Mouse (Mus musculus): ENCODE data around the gene Gas7. TPM values are rescaled to one million over a fixed set of nuclear protein-coding genes. Genes with fewer than 3 reads are reported as not detected.

Gene Gas7
- polyA plus RNA-seq, 1 experiment from 2014 or later = 13.5 TPM

GRCm38 (mm10) chr11:67510831-67511230 lies 55.6 kb downstream of the Gas7 start:
- Histone ChIP-seq H3K9ac (ENCODE audit: low read length) (no peak overlapping the region), H3K4me3 (ENCODE audit: low read length) (no peak overlapping the region), H3K27me3 (ENCODE audit: control insufficient read depth, insufficient read depth, low read depth, low read length) (no peaks in the 10 kb centered on the region), H3K4me1 (replicated peaks; ENCODE audit: control insufficient read depth, insufficient read depth, low read length) (peaks cover 13% of the 10 kb centered on the region), H3K4me2 (ENCODE audit: low read depth, low read length) (no peak overlapping the region), H3K27ac (ENCODE audit: low read length) (no peak overlapping the region), H3K9me3 (ENCODE audit: control insufficient read depth, low read length) (no peaks in the 10 kb centered on the region; the same call in 1 of the 2 replicates), H3K36me3 (ENCODE audit: control insufficient read depth, insufficient read depth, low read length) (no peaks in the 10 kb centered on the region)
- no peak for ATAC-seq (ENCODE audit: low read depth)
- 83% methylated on average over 4 of the region's 4 CpGs for WGBS

GRCm38 (mm10) chr11:67513001-67513400 lies 57.8 kb downstream of the Gas7 start:
- 83% methylated on average over 4 of the region's 4 CpGs for WGBS

GRCm38 (mm10) chr11:67514401-67514800 lies 59.2 kb downstream of the Gas7 start:
- Histone ChIP-seq H3K4me1 (replicated peaks; ENCODE audit: control insufficient read depth, insufficient read depth, low read length) (peaks cover 19% of the 10 kb centered on the region), H3K36me3 (ENCODE audit: control insufficient read depth, insufficient read depth, low read length) (no peaks in the 10 kb centered on the region), H3K9me3 (ENCODE audit: control insufficient read depth, low read length) (peaks cover 4% of the 10 kb centered on the region; the same call in 1 of the 2 replicates), H3K27ac (ENCODE audit: low read length) (no peak overlapping the region), H3K9ac (ENCODE audit: low read length) (no peak overlapping the region), H3K27me3 (ENCODE audit: control insufficient read depth, insufficient read depth, low read depth, low read length) (no peaks in the 10 kb centered on the region), H3K4me3 (ENCODE audit: low read length) (no peak overlapping the region), H3K4me2 (ENCODE audit: low read depth, low read length) (no peak overlapping the region)
- WGBS = 86% methylated on average over 8 of the region's 8 CpGs
- no peak for ATAC-seq (ENCODE audit: low read depth)

More at GRCm38 (mm10) chr11:67513001-67513400, 57.8 kb downstream of the Gas7 start:
- Histone ChIP-seq H3K9me3 (ENCODE audit: control insufficient read depth, low read length) (peaks cover 4% of the 10 kb centered on the region; the same call in 1 of the 2 replicates), H3K9ac (ENCODE audit: low read length) (no peak overlapping the region), H3K36me3 (ENCODE audit: control insufficient read depth, insufficient read depth, low read length) (no peaks in the 10 kb centered on the region), H3K4me1 (replicated peaks; ENCODE audit: control insufficient read depth, insufficient read depth, low read length) (peaks cover 19% of the 10 kb centered on the region), H3K4me2 (ENCODE audit: low read depth, low read length) (no peak overlapping the region), H3K27me3 (ENCODE audit: control insufficient read depth, insufficient read depth, low read depth, low read length) (no peaks in the 10 kb centered on the region), H3K4me3 (ENCODE audit: low read length) (no peak overlapping the region), H3K27ac (ENCODE audit: low read length) (no peak overlapping the region)
- no peak for ATAC-seq (ENCODE audit: low read depth)

GRCm38 (mm10) chr11:67515020-67515911 lies 60.0 kb downstream of the Gas7 start:
- Histone ChIP-seq H3K9ac (ENCODE audit: low read length) (no peak overlapping the region), H3K27me3 (ENCODE audit: control insufficient read depth, insufficient read depth, low read depth, low read length) (no peaks in the 10 kb centered on the region), H3K9me3 (ENCODE audit: control insufficient read depth, low read length) (peaks cover 4% of the 10 kb centered on the region; the same call in 1 of the 2 replicates), H3K4me2 (ENCODE audit: low read depth, low read length) (no peak overlapping the region), H3K4me3 (ENCODE audit: low read length) (no peak overlapping the region), H3K4me1 (replicated peaks; ENCODE audit: control insufficient read depth, insufficient read depth, low read length) (peaks cover 19% of the 10 kb centered on the region), H3K36me3 (ENCODE audit: control insufficient read depth, insufficient read depth, low read length) (no peaks in the 10 kb centered on the region), H3K27ac (ENCODE audit: low read length) (peak overlapping the region; percentile 79)
- WGBS = 19% methylated on average over 5 of the region's 5 CpGs
- peak; percentile 63 for ATAC-seq (ENCODE audit: low read depth)

- peaks cover 19% of the 10 kb centered on the region for H3K4me1 ChIP-seq (replicated peaks; ENCODE audit: control insufficient read depth, insufficient read depth, low read length)
- H3K4me3 ChIP-seq (ENCODE audit: low read length) = no peak overlapping the region
- 54% methylated on average over 3 of the region's 3 CpGs for WGBS
- H3K36me3 ChIP-seq (ENCODE audit: control insufficient read depth, insufficient read depth, low read length) = no peaks in the 10 kb centered on the region
- peak overlapping the region; percentile 79; the same call in 1 of the 2 replicates for H3K27ac ChIP-seq (ENCODE audit: low read length)
- H3K9ac ChIP-seq (ENCODE audit: low read length) = no peak overlapping the region
- ATAC-seq (ENCODE audit: low read depth) = no peak
- no peak overlapping the region for H3K4me2 ChIP-seq (ENCODE audit: low read depth, low read length)
- peaks cover 4% of the 10 kb centered on the region; the same call in 1 of the 2 replicates for H3K9me3 ChIP-seq (ENCODE audit: control insufficient read depth, low read length)
- H3K27me3 ChIP-seq (ENCODE audit: control insufficient read depth, insufficient read depth, low read depth, low read length) = no peaks in the 10 kb centered on the region
Measured at GRCm38 (mm10) chr11:67515912-67516305, 60.7 kb downstream of the Gas7 start.

GRCm38 (mm10) chr11:67517748-67518147 lies 62.5 kb downstream of the Gas7 start:
- Histone ChIP-seq H3K36me3 (ENCODE audit: control insufficient read depth, insufficient read depth, low read length) (no peaks in the 10 kb centered on the region), H3K9me3 (ENCODE audit: control insufficient read depth, low read length) (peaks cover 4% of the 10 kb centered on the region; the same call in 1 of the 2 replicates), H3K27me3 (ENCODE audit: control insufficient read depth, insufficient read depth, low read depth, low read length) (no peaks in the 10 kb centered on the region), H3K27ac (ENCODE audit: low read length) (no peak overlapping the region), H3K4me3 (ENCODE audit: low read length) (no peak overlapping the region), H3K9ac (ENCODE audit: low read length) (no peak overlapping the region), H3K4me1 (replicated peaks; ENCODE audit: control insufficient read depth, insufficient read depth, low read length) (peaks cover 19% of the 10 kb centered on the region), H3K4me2 (ENCODE audit: low read depth, low read length) (no peak overlapping the region)
- 47% methylated on average over 2 of the region's 2 CpGs for WGBS
- no peak for ATAC-seq (ENCODE audit: low read depth)

GRCm38 (mm10) chr11:67518985-67519384 lies 63.7 kb downstream of the Gas7 start:
- H3K27ac ChIP-seq (ENCODE audit: low read length) = no peak overlapping the region
- WGBS = 88% methylated on average over 8 of the region's 8 CpGs
- H3K36me3 ChIP-seq (ENCODE audit: control insufficient read depth, insufficient read depth, low read length) = no peaks in the 10 kb centered on the region
- no peak overlapping the region for H3K9ac ChIP-seq (ENCODE audit: low read length)
- peaks cover 24% of the 10 kb centered on the region for H3K4me1 ChIP-seq (replicated peaks; ENCODE audit: control insufficient read depth, insufficient read depth, low read length)
- H3K9me3 ChIP-seq (ENCODE audit: control insufficient read depth, low read length) = peaks cover 4% of the 10 kb centered on the region; the same call in 1 of the 2 replicates
- ATAC-seq (ENCODE audit: low read depth) = no peak
- no peak overlapping the region for H3K4me3 ChIP-seq (ENCODE audit: low read length)
- H3K4me2 ChIP-seq (ENCODE audit: low read depth, low read length) = no peak overlapping the region
- no peaks in the 10 kb centered on the region for H3K27me3 ChIP-seq (ENCODE audit: control insufficient read depth, insufficient read depth, low read depth, low read length)

GRCm38 (mm10) chr11:67522671-67523070 lies 67.4 kb downstream of the Gas7 start:
- H3K4me2 ChIP-seq (ENCODE audit: low read depth, low read length) = no peak overlapping the region
- H3K4me3 ChIP-seq (ENCODE audit: low read length) = no peak overlapping the region
- peaks cover 33% of the 10 kb centered on the region for H3K4me1 ChIP-seq (replicated peaks; ENCODE audit: control insufficient read depth, insufficient read depth, low read length)
- no peaks in the 10 kb centered on the region for H3K27me3 ChIP-seq (ENCODE audit: control insufficient read depth, insufficient read depth, low read depth, low read length)
- no peak overlapping the region for H3K9ac ChIP-seq (ENCODE audit: low read length)
- 84% methylated on average over 2 of the region's 2 CpGs for WGBS
- peaks cover 3% of the 10 kb centered on the region; the same call in 1 of the 2 replicates for H3K9me3 ChIP-seq (ENCODE audit: control insufficient read depth, low read length)
- no peak overlapping the region for H3K27ac ChIP-seq (ENCODE audit: low read length)
- no peaks in the 10 kb centered on the region for H3K36me3 ChIP-seq (ENCODE audit: control insufficient read depth, insufficient read depth, low read length)
- ATAC-seq (ENCODE audit: low read depth) = no peak

GRCm38 (mm10) chr11:67523806-67524205 lies 68.6 kb downstream of the Gas7 start:
- Histone ChIP-seq H3K4me2 (ENCODE audit: low read depth, low read length) (no peak overlapping the region), H3K27ac (ENCODE audit: low read length) (peak overlapping the region; percentile 76), H3K36me3 (ENCODE audit: control insufficient read depth, insufficient read depth, low read length) (no peaks in the 10 kb centered on the region), H3K4me1 (replicated peaks; ENCODE audit: control insufficient read depth, insufficient read depth, low read length) (peaks cover 33% of the 10 kb centered on the region), H3K9ac (ENCODE audit: low read length) (no peak overlapping the region), H3K27me3 (ENCODE audit: control insufficient read depth, insufficient read depth, low read depth, low read length) (no peaks in the 10 kb centered on the region), H3K4me3 (ENCODE audit: low read length) (no peak overlapping the region), H3K9me3 (ENCODE audit: control insufficient read depth, low read length) (no peaks in the 10 kb centered on the region)
- WGBS = 12% methylated on average over 3 of the region's 3 CpGs
- ATAC-seq (ENCODE audit: low read depth) = peak; percentile 71
